Mouse (Mus musculus): ENCODE results near the gene Urod. TPM values are rescaled to one million over a fixed set of nuclear protein-coding genes. Genes with fewer than 3 reads are reported as not detected.

Gene Urod
- total RNA-seq (2023): 37.9 to 51.1 TPM (median 44.8 TPM) in 4 replicates

GRCm38 (mm10) chr4:116993672-116994621, at the start of gene Urod:
TSS of gene Urod (minus strand) at chr4:116994413.

DNA sequence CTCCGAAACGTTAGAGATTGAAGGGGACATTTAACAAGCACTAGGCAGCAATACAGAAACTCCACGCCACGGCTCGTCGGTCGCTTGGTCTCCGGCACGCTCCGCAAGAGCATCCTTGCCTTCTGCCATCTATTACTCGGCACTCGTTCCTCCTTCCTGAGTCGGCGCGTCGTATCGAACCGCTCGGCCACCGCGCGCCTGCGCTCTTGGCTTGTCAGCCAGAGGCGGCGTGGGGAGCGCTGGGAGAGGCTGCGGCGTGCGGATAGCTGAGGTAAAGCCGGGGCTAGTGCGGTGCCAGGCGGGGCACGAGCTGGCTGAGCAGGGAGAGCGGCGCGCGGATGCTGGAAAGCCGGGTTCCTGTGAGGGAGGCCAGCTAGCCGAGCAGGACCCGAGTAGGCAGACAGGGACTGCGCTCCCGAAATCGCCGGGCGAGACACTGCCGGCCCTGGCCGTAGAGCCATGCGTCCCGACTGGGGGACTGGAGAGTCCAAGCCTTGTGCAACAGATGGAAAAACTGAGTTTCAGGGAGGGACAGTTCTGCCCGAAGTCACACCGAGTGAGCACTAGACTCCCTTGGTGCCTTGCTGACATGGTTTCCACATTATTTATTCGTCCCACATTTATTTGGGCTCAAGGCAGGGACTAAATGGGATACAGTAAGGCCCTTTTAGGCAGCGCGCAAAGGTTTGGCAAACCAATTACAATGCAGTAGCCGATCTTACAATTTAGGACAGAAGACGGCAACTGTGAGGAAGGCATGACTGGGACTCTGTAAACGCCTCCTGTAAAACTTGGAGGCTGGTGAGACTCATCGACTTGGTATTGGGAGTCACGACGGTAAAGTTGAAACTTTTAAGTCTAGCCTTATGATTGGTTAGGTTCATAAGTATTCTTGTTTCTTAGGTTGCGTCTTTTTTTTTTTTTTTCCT, 25.3 kb upstream of the Urod start, which contains the start of gene Eif2b3:
Eif2b3 (plus strand) TSS at position 197 of the 929 bp plus-strand sequence.

DNA sequence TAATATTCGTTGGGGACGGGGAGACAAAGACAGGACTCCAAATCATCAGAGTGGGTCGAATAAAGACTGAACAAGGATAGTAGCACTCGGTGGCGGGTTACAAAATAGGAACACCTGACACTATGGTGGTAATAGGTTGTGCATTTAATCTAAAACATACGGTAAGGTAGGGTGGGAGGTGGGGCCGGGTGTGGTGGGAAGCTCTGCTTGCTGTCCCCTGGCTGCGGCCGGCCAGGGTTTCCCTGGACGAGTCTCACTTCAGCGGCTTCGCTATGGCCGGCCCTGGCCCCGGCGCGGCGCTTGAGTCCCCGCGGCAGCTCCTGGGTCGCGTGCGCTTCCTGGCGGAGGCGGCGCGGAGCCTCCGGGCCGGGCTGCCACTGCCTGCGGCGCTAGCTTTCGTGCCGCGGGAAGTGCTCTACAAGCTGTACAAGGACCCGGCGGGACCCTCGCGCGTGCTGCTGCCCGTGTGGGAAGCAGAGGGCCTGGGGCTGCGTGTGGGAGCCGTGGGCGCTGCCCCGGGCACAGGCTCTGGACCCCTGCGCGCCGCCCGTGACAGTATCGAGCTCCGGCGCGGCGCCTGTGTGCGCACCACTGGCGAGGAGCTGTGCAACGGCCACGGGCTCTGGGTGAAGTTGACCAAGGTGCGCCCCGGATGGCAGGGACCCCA, 1.1 kb upstream of the Urod start, which contains the start of gene Hectd3:
Hectd3 (plus strand) TSS at position 187 of the 667 bp plus-strand sequence.

Other genes starting within 250 kb of the Urod start
- 44.6 to 53.4 TPM (median 47.2 TPM) in 4 replicates for gene Toe1, start 186.8 kb downstream of the Urod start, total RNA-seq (2023)
- 17.0 to 26.9 TPM (median 20.9 TPM) in 4 replicates for gene Mutyh, start 186.7 kb downstream of the Urod start, total RNA-seq (2023)
- gene Hpdl, start 172.7 kb downstream of the Urod start, total RNA-seq (2023): not detected in 4 replicates
- not detected in 4 replicates for gene Zswim5, start 117.0 kb downstream of the Urod start, total RNA-seq (2023)
- 40.2 to 52.2 TPM (median 48.5 TPM) in 4 replicates for gene Hectd3, start 904 bp upstream of the Urod start, total RNA-seq (2023)
- gene Eif2b3, start 25.0 kb upstream of the Urod start, total RNA-seq (2023): 27.5 to 33.1 TPM (median 31.5 TPM) in 4 replicates
- gene Ptch2, start 101.7 kb upstream of the Urod start, total RNA-seq (2023): 0.19 to 0.26 TPM in 2 of 4 replicates, not detected in the others
- 20.0 to 24.8 TPM (median 23.0 TPM) in 4 replicates for gene Btbd19, start 131.3 kb upstream of the Urod start, total RNA-seq (2023)
- 1.4 TPM in 1 of 4 replicates, not detected in the others for gene Tctex1d4, start 132.4 kb upstream of the Urod start, total RNA-seq (2023)
- gene Plk3, start 139.6 kb upstream of the Urod start, total RNA-seq (2023): 26.1 to 27.5 TPM (median 26.9 TPM) in 4 replicates
- gene Rps8, start 161.8 kb upstream of the Urod start, total RNA-seq (2023): 2,066 to 2,288 TPM (median 2,119 TPM) in 4 replicates
- gene Kif2c, start 188.2 kb upstream of the Urod start, total RNA-seq (2023): 0.58 to 0.81 TPM (median 0.78 TPM) in 3 of 4 replicates, not detected in the other